Mouse (Mus musculus) cerebellum, adult 18-20 months (tissue): ENCODE data around the gene Vangl2.
"Not testable (repeated sequence)": the region's sequence is repeated elsewhere in the genome, so short reads cannot be mapped to it uniquely, and the experiment has no call there.

ENCODE experiments used
- DNase-seq, 2 experiments: peaks; one replicate each; pipeline ENCODE4 v3.0.0; 2021

Vangl2 gene

GRCm38 (mm10) chr1:172000641-172001040 is 27.6 kb downstream of the Vangl2 start:
- DNase-seq, result peak in 1 of 2 experiments; percentile 23

GRCm38 (mm10) chr1:171998820-171999597 is 29.2 kb downstream of the Vangl2 start:
- DNase-seq, result no peak

GRCm38 (mm10) chr1:171996701-171997100 is 31.5 kb downstream of the Vangl2 start:
- no peak for DNase-seq

GRCm38 (mm10) chr1:171994918-171995715 is 33.1 kb downstream of the Vangl2 start:
- no peak for DNase-seq

- no peak for DNase-seq
Observed at GRCm38 (mm10) chr1:171994501-171994900, 33.7 kb downstream of the Vangl2 start.

- DNase-seq, result no peak
Observed at GRCm38 (mm10) chr1:171992901-171993530, 35.2 kb downstream of the Vangl2 start.

- no peak for DNase-seq
Observed at GRCm38 (mm10) chr1:171991883-171992282, 36.4 kb downstream of the Vangl2 start.

- DNase-seq, result no peak
Observed at GRCm38 (mm10) chr1:171984121-171984520, 44.1 kb downstream of the Vangl2 start.

- no peak for DNase-seq
Observed at GRCm38 (mm10) chr1:171983372-171984001, 44.8 kb downstream of the Vangl2 start.

- DNase-seq, result no peak
Observed at GRCm38 (mm10) chr1:171982740-171983139, 45.5 kb downstream of the Vangl2 start.

GRCm38 (mm10) chr1:171982170-171982569 is 46.1 kb downstream of the Vangl2 start:
- DNase-seq, result no peak

- no peak for DNase-seq
Observed at GRCm38 (mm10) chr1:171979969-171980730, 48.1 kb downstream of the Vangl2 start.

GRCm38 (mm10) chr1:171977891-171978290 is 50.4 kb downstream of the Vangl2 start:
- DNase-seq, result no peak

GRCm38 (mm10) chr1:171976826-171977539 is 51.3 kb downstream of the Vangl2 start:
- no peak for DNase-seq

- no peak for DNase-seq
Observed at GRCm38 (mm10) chr1:171975831-171976230, 52.4 kb downstream of the Vangl2 start.

- no peak for DNase-seq
Observed at GRCm38 (mm10) chr1:171975377-171975776, 52.9 kb downstream of the Vangl2 start.

GRCm38 (mm10) chr1:171974361-171974760 is 53.9 kb downstream of the Vangl2 start:
- DNase-seq, result not testable (repeated sequence)

- no peak for DNase-seq
Observed at GRCm38 (mm10) chr1:171970854-171971586, 57.2 kb downstream of the Vangl2 start.

GRCm38 (mm10) chr1:171969221-171969620 is 59.0 kb downstream of the Vangl2 start:
- DNase-seq, result no peak

- DNase-seq, result no peak
Observed at GRCm38 (mm10) chr1:171966054-171966790, 62.0 kb downstream of the Vangl2 start.
